Mouse (Mus musculus) liver, embryonic 13.5 days (tissue): Measurements from ENCODE around the gene Mab21l3. TPM values are rescaled to one million over a fixed set of nuclear protein-coding genes. Genes with fewer than 3 reads are reported as not detected.
A peak's percentile ranks its signal among the peaks of the same experiment; 100 is the strongest.
"Not testable (repeated sequence)": the region's sequence is repeated elsewhere in the genome, so short reads cannot be mapped to it uniquely, and the experiment has no call there.

Source experiments
- ATAC-seq: fragments of 200-750 bp; cut with Nextera tagmentation; 2 replicates; pipeline ENCODE4 v1.8.0; 2017; ENCODE audit warnings: low read depth, mild to moderate bottlenecking, moderate number of reproducible peaks, moderate library complexity
- DNase-seq: peaks from one replicate; pipeline ENCODE4 v3.0.0; 2022
- H3K27ac ChIP-seq: fragments of 300-500 bp; sonication (generic); 2 replicates; pipeline ENCODE4 v1.5.1; 2015; ENCODE audit warnings: moderate library complexity, mild to moderate bottlenecking, inconsistent platforms
- H3K27me3 ChIP-seq: fragments of 300-500 bp; sonication (generic); 2 replicates; pipeline ENCODE4 v1.6.1; 2015; ENCODE audit warnings: mild to moderate bottlenecking, inconsistent platforms
- H3K36me3 ChIP-seq: fragments of 300-500 bp; sonication (generic); 2 replicates; pipeline ENCODE4 v1.6.1; 2015; ENCODE audit warnings: mild to moderate bottlenecking, inconsistent platforms
- H3K4me1 ChIP-seq: fragments of 300-500 bp; sonication (generic); replicated peaks from 2 replicates; pipeline ENCODE4 v1.6.1; 2015; ENCODE audit warnings: inconsistent platforms
- H3K4me2 ChIP-seq: fragments of 300-500 bp; sonication (generic); 2 replicates; pipeline ENCODE4 v1.6.1; 2015; ENCODE audit warnings: inconsistent platforms, mild to moderate bottlenecking, moderate library complexity
- H3K4me3 ChIP-seq: fragments of 300-500 bp; sonication (generic); replicated peaks from 2 replicates; pipeline ENCODE4 v1.5.1; 2015; ENCODE audit warnings: mild to moderate bottlenecking, inconsistent platforms
- H3K9ac ChIP-seq: fragments of 300-500 bp; sonication (generic); 2 replicates; pipeline ENCODE4 v1.6.1; 2015; ENCODE audit warnings: mild to moderate bottlenecking, inconsistent platforms
- H3K9me3 ChIP-seq: fragments of 300-500 bp; sonication (generic); replicated peaks from 2 replicates; pipeline ENCODE4 v1.6.1; 2016; ENCODE audit warnings: inconsistent platforms
- WGBS: fragments of 180-500 bp; shearing (Covaris S2); methylation state at CpG from one replicate; pipeline ENCODE4 v1.1.7; 2015; ENCODE audit not compliant: insufficient replicate concordance; 5-methylcytosine and 5-hydroxymethylcytosine counted together
- polyA plus RNA-seq: library from polyadenylated mRNA; unstranded; fragments of >200 nt; fragmentation: Nextera tagmentation; extraction: Ambion mirVana; gene quantifications from 2 replicates; pipeline ENCODE4 v1.2.1, GENCODE M21; 2015

Gene Mab21l3
- polyA plus RNA-seq, 1 experiment from 2014 or later, result 0.03 TPM

- H3K27ac ChIP-seq, result no peak overlapping the region
- peaks cover 6% of the 10 kb centered on the region; the same call in 1 of the 2 replicates for H3K4me1 ChIP-seq
- DNase-seq (no peak), ATAC-seq (no peak)
- H3K4me3 ChIP-seq, result no peak overlapping the region
- no peak overlapping the region for H3K9ac ChIP-seq
- no peaks in the 10 kb centered on the region for H3K27me3 ChIP-seq
- 68% methylated on average over 9 of the region's 9 CpGs for WGBS
- H3K9me3 ChIP-seq, result no peaks in the 10 kb centered on the region
- no peak overlapping the region for H3K4me2 ChIP-seq
- no peaks in the 10 kb centered on the region for H3K36me3 ChIP-seq
These were observed 9.4 kb downstream of the Mab21l3 start for GRCm38 (mm10) chr3:101839327-101839726.

- no peaks in the 10 kb centered on the region for H3K27me3 ChIP-seq
- peaks cover 6% of the 10 kb centered on the region; the same call in 1 of the 2 replicates for H3K4me1 ChIP-seq
- H3K9me3 ChIP-seq, result no peaks in the 10 kb centered on the region
- no peak overlapping the region for H3K4me2 ChIP-seq
- no peak for DNase-seq
- no peak overlapping the region for H3K9ac ChIP-seq
- no peaks in the 10 kb centered on the region for H3K36me3 ChIP-seq
- no peak overlapping the region for H3K4me3 ChIP-seq
- ATAC-seq, result no peak
- WGBS, result 67% methylated on average over 3 of the region's 3 CpGs
- H3K27ac ChIP-seq, result no peak overlapping the region
These were observed 11.8 kb downstream of the Mab21l3 start for GRCm38 (mm10) chr3:101836971-101837370.

GRCm38 (mm10) chr3:101836532-101836931 is 12.2 kb downstream of the Mab21l3 start:
- H3K27ac ChIP-seq, result no peak overlapping the region
- no peak overlapping the region for H3K4me3 ChIP-seq
- WGBS, result 49% methylated on average over 5 of the region's 5 CpGs

GRCm38 (mm10) chr3:101836045-101836444 is 12.7 kb downstream of the Mab21l3 start:
- Histone ChIP-seq H3K4me2 (peak overlapping the region; percentile 12; the same call in 1 of the 2 replicates), H3K36me3 (no peaks in the 10 kb centered on the region), H3K9me3 (no peaks in the 10 kb centered on the region), H3K4me1 (peaks cover 6% of the 10 kb centered on the region; the same call in 1 of the 2 replicates), H3K4me3 (no peak overlapping the region), H3K27me3 (no peaks in the 10 kb centered on the region), H3K27ac (no peak overlapping the region), H3K9ac (no peak overlapping the region)
- 2% methylated on average over 8 of the region's 8 CpGs for WGBS
- DNase-seq, result peak; percentile 22
- peak; percentile 41; the same call in 1 of the 2 replicates for ATAC-seq

More at GRCm38 (mm10) chr3:101836532-101836931, 12.2 kb downstream of the Mab21l3 start:
- no peaks in the 10 kb centered on the region for H3K27me3 ChIP-seq
- peaks cover 6% of the 10 kb centered on the region; the same call in 1 of the 2 replicates for H3K4me1 ChIP-seq
- no peak for DNase-seq
- no peaks in the 10 kb centered on the region for H3K36me3 ChIP-seq
- no peak overlapping the region for H3K9ac ChIP-seq
- H3K9me3 ChIP-seq, result no peaks in the 10 kb centered on the region
- ATAC-seq, result no peak
- H3K4me2 ChIP-seq, result 0 out of 2 replicates have a peak overlapping the region, but pooled peaks have one; percentile 12

- 38% methylated on average over 10 of the region's 10 CpGs for WGBS
- no peaks in the 10 kb centered on the region for H3K27me3 ChIP-seq
- ATAC-seq, result no peak
These were observed 17.4 kb downstream of the Mab21l3 start for GRCm38 (mm10) chr3:101831189-101831858.

GRCm38 (mm10) chr3:101829881-101830616 is 18.7 kb downstream of the Mab21l3 start:
- 51% methylated on average over 10 of the region's 10 CpGs for WGBS
- no peak overlapping the region for H3K27ac ChIP-seq
- ATAC-seq, result no peak
- DNase-seq, result no peak
- H3K36me3 ChIP-seq, result no peaks in the 10 kb centered on the region
- no peaks in the 10 kb centered on the region for H3K9me3 ChIP-seq
- no peaks in the 10 kb centered on the region for H3K27me3 ChIP-seq
- H3K9ac ChIP-seq, result no peak overlapping the region
- no peak overlapping the region for H3K4me3 ChIP-seq
- H3K4me1 ChIP-seq, result no peaks in the 10 kb centered on the region
- no peak overlapping the region for H3K4me2 ChIP-seq

More at GRCm38 (mm10) chr3:101831189-101831858, 17.4 kb downstream of the Mab21l3 start:
- no peaks in the 10 kb centered on the region for H3K36me3 ChIP-seq
- H3K9me3 ChIP-seq, result no peaks in the 10 kb centered on the region
- no peak overlapping the region for H3K4me2 ChIP-seq
- no peak overlapping the region for H3K27ac ChIP-seq
- H3K4me3 ChIP-seq, result no peak overlapping the region
- H3K9ac ChIP-seq, result no peak overlapping the region
- H3K4me1 ChIP-seq, result peaks cover 5% of the 10 kb centered on the region; the same call in 1 of the 2 replicates
- no peak for DNase-seq

- no peak overlapping the region for H3K27ac ChIP-seq
- no peak overlapping the region for H3K4me2 ChIP-seq
These were observed 20.2 kb downstream of the Mab21l3 start for GRCm38 (mm10) chr3:101828595-101828994.

GRCm38 (mm10) chr3:101827220-101827715 is 21.5 kb downstream of the Mab21l3 start:
- Histone ChIP-seq H3K4me2 (no peak overlapping the region), H3K27me3 (no peaks in the 10 kb centered on the region), H3K9me3 (no peaks in the 10 kb centered on the region), H3K27ac (no peak overlapping the region), H3K4me3 (no peak overlapping the region), H3K9ac (no peak overlapping the region), H3K36me3 (no peaks in the 10 kb centered on the region), H3K4me1 (no peaks in the 10 kb centered on the region)
- DNase-seq (no peak), ATAC-seq (no peak)
- 63% methylated on average over 6 of the region's 6 CpGs for WGBS

More at GRCm38 (mm10) chr3:101828595-101828994, 20.2 kb downstream of the Mab21l3 start:
- no peak overlapping the region for H3K9ac ChIP-seq
- no peak for ATAC-seq
- no peaks in the 10 kb centered on the region for H3K36me3 ChIP-seq
- H3K27me3 ChIP-seq, result no peaks in the 10 kb centered on the region
- 21% methylated on average over 3 of the region's 3 CpGs for WGBS
- DNase-seq, result no peak
- no peaks in the 10 kb centered on the region for H3K9me3 ChIP-seq
- no peaks in the 10 kb centered on the region for H3K4me1 ChIP-seq
- H3K4me3 ChIP-seq, result no peak overlapping the region

- DNase-seq (no peak), ATAC-seq (no peak)
- Histone ChIP-seq H3K27me3 (no peaks in the 10 kb centered on the region), H3K9me3 (no peaks in the 10 kb centered on the region), H3K36me3 (no peaks in the 10 kb centered on the region), H3K4me3 (no peak overlapping the region), H3K4me1 (no peaks in the 10 kb centered on the region), H3K4me2 (no peak overlapping the region), H3K9ac (no peak overlapping the region), H3K27ac (no peak overlapping the region)
- 78% methylated on average over 9 of the region's 9 CpGs for WGBS
These were observed 24.4 kb downstream of the Mab21l3 start for GRCm38 (mm10) chr3:101824338-101824737.

GRCm38 (mm10) chr3:101822052-101822451 is 26.7 kb downstream of the Mab21l3 start:
- ATAC-seq (no peak), DNase-seq (no peak)

GRCm38 (mm10) chr3:101820708-101821107 is 28.1 kb downstream of the Mab21l3 start:
- not testable (repeated sequence) for H3K36me3 ChIP-seq, H3K9me3 ChIP-seq, H3K4me2 ChIP-seq, DNase-seq, H3K4me3 ChIP-seq, H3K27ac ChIP-seq, H3K27me3 ChIP-seq, ATAC-seq, H3K9ac ChIP-seq, H3K4me1 ChIP-seq
- 41% methylated on average over 3 of the region's 3 CpGs for WGBS

More at GRCm38 (mm10) chr3:101822052-101822451, 26.7 kb downstream of the Mab21l3 start:
- no peak overlapping the region for H3K4me2 ChIP-seq
- no peaks in the 10 kb centered on the region for H3K4me1 ChIP-seq
- no peak overlapping the region for H3K9ac ChIP-seq
- H3K4me3 ChIP-seq, result no peak overlapping the region
- H3K27me3 ChIP-seq, result no peaks in the 10 kb centered on the region
- H3K36me3 ChIP-seq, result no peaks in the 10 kb centered on the region
- H3K27ac ChIP-seq, result no peak overlapping the region
- 61% methylated on average over 5 of the region's 5 CpGs for WGBS
- no peaks in the 10 kb centered on the region for H3K9me3 ChIP-seq
